Mouse (Mus musculus) intestine, postnatal 0 days (tissue): ENCODE measurements around the gene Hdac10. TPM values are rescaled to one million over a fixed set of nuclear protein-coding genes. Genes with fewer than 3 reads are reported as not detected.

Experiments used
- ATAC-seq: fragments of 200-750 bp; cut with Nextera tagmentation; 2 replicates; pipeline ENCODE4 v1.8.0; 2017; ENCODE audit warnings: mild to moderate bottlenecking, moderate TSS enrichment, moderate library complexity
- H3K27ac ChIP-seq: fragments of 300-500 bp; sonication (generic); 2 replicates; pipeline ENCODE4 v1.5.1; 2014; ENCODE audit warnings: mild to moderate bottlenecking, low read depth, low read length, moderate library complexity
- H3K27me3 ChIP-seq: fragments of 300-500 bp; sonication (generic); replicated peaks from 2 replicates; pipeline ENCODE4 v1.6.1; 2014; ENCODE audit warnings: low read length, mixed read lengths; ENCODE audit not compliant: control insufficient read depth, insufficient read depth
- H3K36me3 ChIP-seq: fragments of 300-500 bp; sonication (generic); 2 replicates; pipeline ENCODE4 v1.6.1; 2014; ENCODE audit warnings: mild to moderate bottlenecking, moderate library complexity; ENCODE audit not compliant: control insufficient read depth, insufficient read depth
- H3K4me1 ChIP-seq: fragments of 300-500 bp; sonication (generic); replicated peaks from 2 replicates; pipeline ENCODE4 v1.6.1; 2014; ENCODE audit warnings: antibody characterized with exemption, low read length, mixed read lengths; ENCODE audit not compliant: control insufficient read depth, insufficient read depth
- H3K4me2 ChIP-seq: fragments of 300-500 bp; sonication (generic); replicated peaks from 2 replicates; pipeline ENCODE4 v1.6.1; 2014; ENCODE audit warnings: low read depth, mild to moderate bottlenecking, moderate library complexity
- H3K4me3 ChIP-seq: fragments of 300-500 bp; sonication (generic); 2 replicates; pipeline ENCODE4 v1.5.1; 2014; ENCODE audit warnings: low read depth, low read length
- H3K9ac ChIP-seq: fragments of 300-500 bp; sonication (generic); 2 replicates; pipeline ENCODE4 v1.6.1; 2014; ENCODE audit warnings: mild to moderate bottlenecking, low read depth, low read length
- H3K9me3 ChIP-seq: fragments of 300-500 bp; sonication (generic); 2 replicates; pipeline ENCODE4 v1.6.1; 2016; ENCODE audit warnings: mixed run types; ENCODE audit not compliant: control insufficient read depth
- CTCF ChIP-seq: sonication (generic); IDR thresholded peaks from 2 replicates; pipeline ENCODE4 v1.5.1; 2016; ENCODE audit warnings: low read depth, mild to moderate bottlenecking, control low read depth, antibody characterized with exemption, moderate library complexity
- WGBS: fragments of 180-500 bp; shearing (Covaris S2); extraction: QIAGEN DNeasy Blood & Tissue Kit; methylation state at CpG from one replicate; pipeline ENCODE4 v1.1.7; 2014; 5-methylcytosine and 5-hydroxymethylcytosine counted together
- polyA plus RNA-seq: library from polyadenylated mRNA; unstranded; fragments of >200 nt; fragmentation: Nextera tagmentation; extraction: Ambion mirVana; gene quantifications from 2 replicates; pipeline ENCODE4 v1.2.1, GENCODE M21; 2015

The Hdac10 gene
- polyA plus RNA-seq, 1 experiment from 2014 or later: 7.6 TPM

GRCm38 (mm10) chr15:89122649-89123366, 5.7 kb downstream of the Hdac10 start, which contains the start of gene Tubgcp6:
Tubgcp6 (minus strand) TSS chr15:89123112.
- ATAC-seq: peak; percentile 89

DNA sequence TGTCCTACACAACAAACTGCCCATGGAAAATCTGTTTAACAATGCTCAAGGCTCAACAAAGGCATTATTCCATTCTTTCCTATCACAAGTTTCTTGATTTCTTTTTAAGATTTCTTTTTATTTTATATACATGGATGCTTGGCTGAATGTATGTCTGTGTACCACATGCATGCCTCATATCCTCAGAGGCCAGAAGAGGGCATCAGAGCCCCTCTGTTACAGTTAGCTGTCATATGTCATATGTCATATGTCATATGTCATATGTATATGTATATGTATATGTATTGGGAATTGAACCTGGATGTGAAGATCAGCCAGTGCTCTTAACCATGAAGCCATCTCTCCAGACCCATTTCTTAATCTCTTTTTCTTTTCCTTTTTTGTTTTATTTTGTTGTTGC, 10.5 kb downstream of the Hdac10 start:
- TF ChIP-seq CTCF: peak; percentile 59
- no peaks in the 10 kb centered on the region for H3K27me3 ChIP-seq
- H3K4me1 ChIP-seq: peaks cover 5% of the 10 kb centered on the region; the same call in 1 of the 2 replicates
- no peak overlapping the region for H3K4me2 ChIP-seq
- H3K36me3 ChIP-seq: peaks cover 36% of the 10 kb centered on the region
- no peak overlapping the region for H3K9ac ChIP-seq
- no peak for ATAC-seq
- no peak overlapping the region for H3K27ac ChIP-seq
- no peaks in the 10 kb centered on the region for H3K9me3 ChIP-seq
- no peak overlapping the region for H3K4me3 ChIP-seq

More at GRCm38 (mm10) chr15:89122649-89123366, 5.7 kb downstream of the Hdac10 start, which contains the start of gene Tubgcp6:
- Histone ChIP-seq H3K36me3 (peaks cover 12% of the 10 kb centered on the region; the same call in 1 of the 2 replicates), H3K4me3 (peak within 1 kb of the TSS; percentile 68), H3K9me3 (no peaks in the 10 kb centered on the region), H3K4me1 (peaks cover 5% of the 10 kb centered on the region; the same call in 1 of the 2 replicates), H3K27ac (peak within 1 kb of the TSS; percentile 31), H3K4me2 (peak within 1 kb of the TSS; percentile 84), H3K27me3 (no peaks in the 10 kb centered on the region), H3K9ac (peak within 1 kb of the TSS; percentile 64)
- WGBS: under 1% methylated on average over 47 of the region's 47 CpGs
- TF ChIP-seq CTCF: 0 out of 2 replicates have a peak, but pooled peaks have one; percentile 17

- no peak for ATAC-seq
- H3K9me3 ChIP-seq: no peaks in the 10 kb centered on the region
- peak; percentile 42 for TF ChIP-seq CTCF
- H3K9ac ChIP-seq: no peak overlapping the region
- no peaks in the 10 kb centered on the region for H3K27me3 ChIP-seq
- H3K4me1 ChIP-seq: no peaks in the 10 kb centered on the region
- H3K4me2 ChIP-seq: no peak overlapping the region
- no peak overlapping the region for H3K4me3 ChIP-seq
- 63% methylated on average over 9 of the region's 9 CpGs for WGBS
- peaks cover 79% of the 10 kb centered on the region for H3K36me3 ChIP-seq
- no peak overlapping the region for H3K27ac ChIP-seq
Observed at GRCm38 (mm10) chr15:89110147-89110546, 18.4 kb downstream of the Hdac10 start.

DNA sequence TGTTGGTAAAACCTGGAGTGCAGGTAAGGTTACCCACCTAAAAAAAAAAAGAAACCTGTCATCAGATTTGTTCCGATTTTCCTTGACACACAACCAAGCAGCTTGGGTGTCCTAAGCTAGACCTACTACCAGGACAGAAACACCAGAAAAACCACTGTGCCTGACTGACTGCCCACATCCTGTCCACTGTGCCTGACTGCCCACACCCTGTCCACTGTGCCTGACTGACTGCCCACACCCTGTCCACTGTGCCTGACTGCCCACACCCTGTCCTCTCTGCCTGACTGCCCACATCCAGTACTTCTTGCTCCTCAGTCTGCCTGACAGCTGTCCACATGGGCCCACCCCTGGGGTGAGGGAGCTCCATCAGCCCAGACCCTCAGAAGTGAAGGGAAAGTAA, 21.5 kb downstream of the Hdac10 start:
- no peak for TF ChIP-seq CTCF
- H3K4me3 ChIP-seq: no peak overlapping the region
- H3K9ac ChIP-seq: no peak overlapping the region
- no peaks in the 10 kb centered on the region for H3K4me1 ChIP-seq
- no peak overlapping the region for H3K4me2 ChIP-seq
- no peaks in the 10 kb centered on the region for H3K27me3 ChIP-seq
- 90% methylated on average over 1 of the region's 1 CpGs for WGBS
- peaks cover 90% of the 10 kb centered on the region for H3K36me3 ChIP-seq
- no peaks in the 10 kb centered on the region for H3K9me3 ChIP-seq
- H3K27ac ChIP-seq: no peak overlapping the region
- no peak for ATAC-seq

GRCm38 (mm10) chr15:89106073-89106472, 22.4 kb downstream of the Hdac10 start:
- H3K36me3 ChIP-seq: peaks cover 91% of the 10 kb centered on the region
- ATAC-seq: no peak
- no peak overlapping the region for H3K4me3 ChIP-seq
- H3K9ac ChIP-seq: no peak overlapping the region
- H3K27me3 ChIP-seq: no peaks in the 10 kb centered on the region
- WGBS: 89% methylated on average over 13 of the region's 13 CpGs
- no peak overlapping the region for H3K4me2 ChIP-seq
- H3K9me3 ChIP-seq: no peaks in the 10 kb centered on the region
- no peak for TF ChIP-seq CTCF
- H3K4me1 ChIP-seq: no peaks in the 10 kb centered on the region
- H3K27ac ChIP-seq: no peak overlapping the region

- Histone ChIP-seq H3K27me3 (no peaks in the 10 kb centered on the region), H3K4me3 (no peak overlapping the region), H3K27ac (no peak overlapping the region), H3K9me3 (no peaks in the 10 kb centered on the region), H3K4me1 (no peaks in the 10 kb centered on the region), H3K4me2 (no peak overlapping the region), H3K9ac (no peak overlapping the region), H3K36me3 (peaks cover 93% of the 10 kb centered on the region)
- TF ChIP-seq CTCF: no peak
- ATAC-seq: no peak
- 93% methylated on average over 8 of the region's 8 CpGs for WGBS
Observed at GRCm38 (mm10) chr15:89104425-89104824, 24.1 kb downstream of the Hdac10 start.
